8 mouse cellular contexts compared by ENCODE assay signal in genomic region chr7:28796562-28796975, GRCm38 (mm10). TPM values are rescaled to one million over a fixed set of nuclear protein-coding genes. Genes with fewer than 3 reads are reported as not detected.
DNase-seq lines count a peak whose midpoint lies in the region; ATAC-seq and TF ChIP-seq lines count a peak whose summit lies in the region.

No protein-coding gene starts in this region.

- no peaks in the 10 kb centered on the region for H3K79me2 ChIP-seq in heart, adult 2 months (replicated peaks; ENCODE audit: control insufficient read depth, insufficient read depth, low read length)

- H3K4me2 ChIP-seq in liver, embryonic 11.5 days, result peak overlapping the region; percentile 83

- peak; percentile 81 for ATAC-seq in liver, embryonic 11.5 days (replicated peaks; ENCODE audit: low FRiP score)
- ATAC-seq in monocyte, adult 5-6 weeks (replicated peaks; ENCODE audit: insufficient number of reproducible peaks, low FRiP score, low TSS enrichment, poor library complexity, severe bottlenecking), result peak; percentile 76

- DNase-seq in left cerebral cortex, adult 18-20 months (ENCODE audit: low spot score in 2 of 2), result peak; percentile 74 to 78
- DNase-seq in left cerebral cortex, adult 11 months (ENCODE audit: low spot score), result no peak
- peak; percentile 82 for DNase-seq in embryonic facial prominence, embryonic 10.5 days (ENCODE audit: low spot score)
- peak; percentile 90 for DNase-seq in heart, adult 2 months
- DNase-seq in kidney, adult 8-10 months, result peak; percentile 80 to 87
- peak; percentile 78 for DNase-seq in liver, embryonic 11.5 days (ENCODE audit: low spot score)
- peak; percentile 80 to 94 for DNase-seq in spleen, postnatal 4 days (ENCODE audit: low spot score in 2 of 2)

- TF ChIP-seq CTCF in heart, adult 2 months (IDR thresholded peaks at IDR 0.05), result no peak

- no peaks in the 10 kb centered on the region for H3K36me3 ChIP-seq in embryonic facial prominence, embryonic 10.5 days (replicated peaks)
- no peaks in the 10 kb centered on the region for H3K36me3 ChIP-seq in heart, adult 2 months (ENCODE audit: control insufficient read depth, insufficient read depth, low read length)
- H3K36me3 ChIP-seq in liver, embryonic 11.5 days (ENCODE audit: control insufficient read depth, insufficient read depth, low read length), result no peaks in the 10 kb centered on the region

- peak overlapping the region; percentile 50 for H3K9ac ChIP-seq in heart, adult 2 months (ENCODE audit: low read depth, low read length)
- peak overlapping the region; percentile 75 for H3K9ac ChIP-seq in liver, embryonic 11.5 days (ENCODE audit: low read depth, low read length)

- H3K27ac ChIP-seq in embryonic facial prominence, embryonic 10.5 days (replicated peaks), result peak overlapping the region; percentile 74
- peak overlapping the region; percentile 80 for H3K27ac ChIP-seq in heart, adult 2 months
- H3K27ac ChIP-seq in liver, embryonic 11.5 days (ENCODE audit: low read depth, low read length), result peak overlapping the region; percentile 33

- no peaks in the 10 kb centered on the region for H3K27me3 ChIP-seq in embryonic facial prominence, embryonic 10.5 days (replicated peaks; ENCODE audit: low read depth, poor library complexity, severe bottlenecking)
- no peaks in the 10 kb centered on the region for H3K27me3 ChIP-seq in heart, adult 2 months (ENCODE audit: control insufficient read depth, insufficient read depth, low read length)
- H3K27me3 ChIP-seq in liver, embryonic 11.5 days (replicated peaks; ENCODE audit: control insufficient read depth, insufficient read depth, low read length), result no peaks in the 10 kb centered on the region

- TF ChIP-seq POLR2A in heart, adult 2 months (IDR thresholded peaks at IDR 0.05; ENCODE audit: insufficient read depth, low read depth, low read length), result peak; percentile 55

- H3K4me1 ChIP-seq in embryonic facial prominence, embryonic 10.5 days, result peaks cover 34% of the 10 kb centered on the region
- peaks cover 2% of the 10 kb centered on the region for H3K4me1 ChIP-seq in heart, adult 2 months (ENCODE audit: control insufficient read depth, insufficient read depth, low read length)
- peaks cover 4% of the 10 kb centered on the region for H3K4me1 ChIP-seq in liver, embryonic 11.5 days (replicated peaks; ENCODE audit: control insufficient read depth, insufficient read depth, low read length)

- WGBS in embryonic facial prominence, embryonic 10.5 days, result 18% methylated on average over 32 of the region's 32 CpGs
- WGBS in heart, adult 2 months, result 13% methylated on average over 32 of the region's 32 CpGs
- 7% methylated on average over 32 of the region's 32 CpGs for WGBS in liver, embryonic 11.5 days

- TF ChIP-seq EP300 in heart, adult 2 months (IDR thresholded peaks at IDR 0.05; ENCODE audit: insufficient read depth, low read depth, low read length), result peak; percentile 92; the same call in 1 of the 2 replicates

- intact Hi-C loops in heart, adult 2 months (cut with DNase I), result loop anchor here (1.0 to 2.0 kb wide), 3 partner anchors 16 to 71 kb away; no protein-coding TSS in a partner anchor

- H3K9me3 ChIP-seq in embryonic facial prominence, embryonic 10.5 days, result no peaks in the 10 kb centered on the region
- no peaks in the 10 kb centered on the region for H3K9me3 ChIP-seq in liver, embryonic 11.5 days (ENCODE audit: control insufficient read depth, low read length)

- H3K4me3 ChIP-seq in embryonic facial prominence, embryonic 10.5 days, result peak overlapping the region; percentile 44
- H3K4me3 ChIP-seq in heart, adult 2 months, result peak overlapping the region; percentile 45
- peak overlapping the region; percentile 51 for H3K4me3 ChIP-seq in liver, embryonic 11.5 days (ENCODE audit: low read depth, low read length)

RNA-seq across cellular contexts. Expression of gene Rinl, which starts 7.8 kb away (rescaled TPM):
- 1 to 10 TPM; 2.1 to 3.9 TPM for total RNA-seq in left cerebral cortex, adult 18-20 months (2021)
- 2.2 and 2.8 TPM in 2 replicates for polyA plus RNA-seq in embryonic facial prominence, embryonic 10.5 days (2016; fragmentation: Nextera tagmentation; extraction: Ambion mirVana)
- total RNA-seq in heart, adult 2 months (2021), result 1 to 10 TPM; 1.3 to 2.0 TPM
- polyA plus RNA-seq in heart, adult 2 months (2012; rRNA removed), result 3.2 and 3.3 TPM in 2 replicates
- 21.7 and 23.1 TPM in 2 replicates for polyA plus RNA-seq in liver, embryonic 11.5 days (2014; fragmentation: Nextera tagmentation; extraction: Ambion mirVana)
- total RNA-seq in monocyte, adult 5-6 weeks (2017), result 57.3 to 157 TPM (median 67.9 TPM) in 3 replicates

RNA-seq across cellular contexts. Expression of gene Hnrnpl, which starts 11.8 kb away (rescaled TPM):
- total RNA-seq in left cerebral cortex, adult 18-20 months (2021), result 100 to 1,000 TPM; 427 to 456 TPM
- 325 and 346 TPM in 2 replicates for polyA plus RNA-seq in embryonic facial prominence, embryonic 10.5 days (2016; fragmentation: Nextera tagmentation; extraction: Ambion mirVana)
- 100 to 1,000 TPM; 192 to 206 TPM for total RNA-seq in heart, adult 2 months (2021)
- 208 and 348 TPM in 2 replicates for polyA plus RNA-seq in heart, adult 2 months (2012; rRNA removed)
- 238 and 279 TPM in 2 replicates for polyA plus RNA-seq in liver, embryonic 11.5 days (2014; fragmentation: Nextera tagmentation; extraction: Ambion mirVana)
- total RNA-seq in monocyte, adult 5-6 weeks (2017), result 279 to 373 TPM (median 301 TPM) in 3 replicates

RNA-seq across cellular contexts. Expression of gene Ech1, which starts 28.4 kb away (rescaled TPM):
- 10 to 100 TPM; 53.5 to 56.6 TPM for total RNA-seq in left cerebral cortex, adult 18-20 months (2021)
- polyA plus RNA-seq in embryonic facial prominence, embryonic 10.5 days (2016; fragmentation: Nextera tagmentation; extraction: Ambion mirVana), result 75.8 and 81.7 TPM in 2 replicates
- total RNA-seq in heart, adult 2 months (2021), result 1,000 to 10,000 TPM; 1,826 to 2,229 TPM
- polyA plus RNA-seq in heart, adult 2 months (2012; rRNA removed), result 2,087 and 2,697 TPM in 2 replicates
- 107 TPM in 2 replicates for polyA plus RNA-seq in liver, embryonic 11.5 days (2014; fragmentation: Nextera tagmentation; extraction: Ambion mirVana)
- total RNA-seq in monocyte, adult 5-6 weeks (2017), result 48.7 to 61.1 TPM (median 56.4 TPM) in 3 replicates

RNA-seq across cellular contexts. Expression of gene Nfkbib, which starts 29.3 kb away (rescaled TPM):
- total RNA-seq in left cerebral cortex, adult 18-20 months (2021), result 10 to 100 TPM; 35.0 to 38.6 TPM
- polyA plus RNA-seq in embryonic facial prominence, embryonic 10.5 days (2016; fragmentation: Nextera tagmentation; extraction: Ambion mirVana), result 55.1 and 55.5 TPM in 2 replicates
- total RNA-seq in heart, adult 2 months (2021), result 10 to 100 TPM; 25.1 to 31.6 TPM
- 18.7 and 27.8 TPM in 2 replicates for polyA plus RNA-seq in heart, adult 2 months (2012; rRNA removed)
- polyA plus RNA-seq in liver, embryonic 11.5 days (2014; fragmentation: Nextera tagmentation; extraction: Ambion mirVana), result 61.4 and 61.8 TPM in 2 replicates
- total RNA-seq in monocyte, adult 5-6 weeks (2017), result 25.0 to 46.0 TPM (median 30.1 TPM) in 3 replicates

RNA-seq across cellular contexts. Expression of gene Sirt2, which starts 30.0 kb away (rescaled TPM):
- total RNA-seq in left cerebral cortex, adult 18-20 months (2021), result 100 to 1,000 TPM; 120 to 122 TPM
- 64.4 and 64.8 TPM in 2 replicates for polyA plus RNA-seq in embryonic facial prominence, embryonic 10.5 days (2016; fragmentation: Nextera tagmentation; extraction: Ambion mirVana)
- 10 to 100 TPM; 78.8 to 92.3 TPM for total RNA-seq in heart, adult 2 months (2021)
- polyA plus RNA-seq in heart, adult 2 months (2012; rRNA removed), result 82.9 and 103 TPM in 2 replicates
- polyA plus RNA-seq in liver, embryonic 11.5 days (2014; fragmentation: Nextera tagmentation; extraction: Ambion mirVana), result 41.0 and 41.9 TPM in 2 replicates
- total RNA-seq in monocyte, adult 5-6 weeks (2017), result 32.9 to 55.7 TPM (median 54.2 TPM) in 3 replicates

Comparison
In these comparisons a context has a peak if more than half of its experiments do, and no peak if none do; other contexts are left out.
1. RNA of gene Rinl, which starts 7.8 kb away (total RNA-seq): 57.3 to 157 TPM in monocyte, adult 5-6 weeks; 2.1 to 3.9 TPM in left cerebral cortex, adult 18-20 months and 1.3 to 2.0 TPM in heart, adult 2 months; every median in the first group is over 10 times any median in the second.
2. RNA of gene Ech1, which starts 28.4 kb away (total RNA-seq): 1,826 to 2,229 TPM in heart, adult 2 months; 53.5 to 56.6 TPM in left cerebral cortex, adult 18-20 months and 48.7 to 61.1 TPM in monocyte, adult 5-6 weeks; every median in the first group is over 10 times any median in the second.
3. Peak in every context shown above with its lines, with median percentiles within 50 percentile points of each other: H3K27ac ChIP-seq and H3K4me3 ChIP-seq.